Mouse (Mus musculus): Measurements from ENCODE around the gene Arih1. TPM values are rescaled to one million over a fixed set of nuclear protein-coding genes. Genes with fewer than 3 reads are reported as not detected.
"Not testable (repeated sequence)": the region's sequence is repeated elsewhere in the genome, so short reads cannot be mapped to it uniquely, and the experiment has no call there.

Arih1 gene
- total RNA-seq, 1 experiment from 2014 or later = 146 TPM

- no peak for ATAC-seq (ENCODE audit: extremely low read depth, insufficient number of reproducible peaks, low FRiP score, poor library complexity, severe bottlenecking)
These were observed 13.2 kb downstream of the Arih1 start for GRCm38 (mm10) chr9:59473171-59473570.

GRCm38 (mm10) chr9:59469446-59469845 lies 17.0 kb downstream of the Arih1 start:
- ATAC-seq (ENCODE audit: extremely low read depth, insufficient number of reproducible peaks, low FRiP score, poor library complexity, severe bottlenecking) = no peak

GRCm38 (mm10) chr9:59464293-59464692 lies 22.1 kb downstream of the Arih1 start:
- no peak for ATAC-seq (ENCODE audit: extremely low read depth, insufficient number of reproducible peaks, low FRiP score, poor library complexity, severe bottlenecking)

- ATAC-seq (ENCODE audit: extremely low read depth, insufficient number of reproducible peaks, low FRiP score, poor library complexity, severe bottlenecking) = no peak
These were observed 27.4 kb downstream of the Arih1 start for GRCm38 (mm10) chr9:59458997-59459510.

- no peak for ATAC-seq (ENCODE audit: extremely low read depth, insufficient number of reproducible peaks, low FRiP score, poor library complexity, severe bottlenecking)
These were observed 28.0 kb downstream of the Arih1 start for GRCm38 (mm10) chr9:59458416-59458815.

GRCm38 (mm10) chr9:59457671-59458070 lies 28.7 kb downstream of the Arih1 start:
- no peak for ATAC-seq (ENCODE audit: extremely low read depth, insufficient number of reproducible peaks, low FRiP score, poor library complexity, severe bottlenecking)

GRCm38 (mm10) chr9:59455404-59456068 lies 30.9 kb downstream of the Arih1 start:
- no peak for ATAC-seq (ENCODE audit: extremely low read depth, insufficient number of reproducible peaks, low FRiP score, poor library complexity, severe bottlenecking)

- no peak for ATAC-seq (ENCODE audit: extremely low read depth, insufficient number of reproducible peaks, low FRiP score, poor library complexity, severe bottlenecking)
These were observed 52.7 kb downstream of the Arih1 start for GRCm38 (mm10) chr9:59433729-59434128.

GRCm38 (mm10) chr9:59431626-59432025 lies 54.8 kb downstream of the Arih1 start:
- no peak for ATAC-seq (ENCODE audit: extremely low read depth, insufficient number of reproducible peaks, low FRiP score, poor library complexity, severe bottlenecking)

GRCm38 (mm10) chr9:59420487-59420886 lies 65.9 kb downstream of the Arih1 start:
- ATAC-seq (ENCODE audit: extremely low read depth, insufficient number of reproducible peaks, low FRiP score, poor library complexity, severe bottlenecking) = no peak

- ATAC-seq (ENCODE audit: extremely low read depth, insufficient number of reproducible peaks, low FRiP score, poor library complexity, severe bottlenecking) = peak; percentile 46; the same call in 1 of the 2 replicates
These were observed 79.1 kb downstream of the Arih1 start for GRCm38 (mm10) chr9:59407271-59407670.

- ATAC-seq (ENCODE audit: extremely low read depth, insufficient number of reproducible peaks, low FRiP score, poor library complexity, severe bottlenecking) = no peak
These were observed 97.3 kb downstream of the Arih1 start for GRCm38 (mm10) chr9:59389086-59389485.

- ATAC-seq (ENCODE audit: extremely low read depth, insufficient number of reproducible peaks, low FRiP score, poor library complexity, severe bottlenecking) = no peak
These were observed 98.1 kb downstream of the Arih1 start for GRCm38 (mm10) chr9:59388311-59388710.

GRCm38 (mm10) chr9:59387461-59387860 lies 99.0 kb downstream of the Arih1 start:
- no peak for ATAC-seq (ENCODE audit: extremely low read depth, insufficient number of reproducible peaks, low FRiP score, poor library complexity, severe bottlenecking)

GRCm38 (mm10) chr9:59375626-59376025 lies 110.8 kb downstream of the Arih1 start:
- ATAC-seq (ENCODE audit: extremely low read depth, insufficient number of reproducible peaks, low FRiP score, poor library complexity, severe bottlenecking) = no peak

- no peak for ATAC-seq (ENCODE audit: extremely low read depth, insufficient number of reproducible peaks, low FRiP score, poor library complexity, severe bottlenecking)
These were observed 116.8 kb downstream of the Arih1 start for GRCm38 (mm10) chr9:59369646-59370045.

- ATAC-seq (ENCODE audit: extremely low read depth, insufficient number of reproducible peaks, low FRiP score, poor library complexity, severe bottlenecking) = no peak
These were observed 117.2 kb downstream of the Arih1 start for GRCm38 (mm10) chr9:59369220-59369619.

GRCm38 (mm10) chr9:59360487-59360886 lies 125.9 kb downstream of the Arih1 start:
- not testable (repeated sequence) for ATAC-seq (ENCODE audit: extremely low read depth, insufficient number of reproducible peaks, low FRiP score, poor library complexity, severe bottlenecking)

- ATAC-seq (ENCODE audit: extremely low read depth, insufficient number of reproducible peaks, low FRiP score, poor library complexity, severe bottlenecking) = not testable (repeated sequence)
These were observed 128.4 kb downstream of the Arih1 start for GRCm38 (mm10) chr9:59358041-59358440.

GRCm38 (mm10) chr9:59353253-59353639 lies 133.2 kb downstream of the Arih1 start, which contains the start of gene Bbs4:
Bbs4 (minus strand) TSS chr9:59353508.
- peak; percentile 88 for ATAC-seq (ENCODE audit: extremely low read depth, insufficient number of reproducible peaks, low FRiP score, poor library complexity, severe bottlenecking)
